Mouse (Mus musculus) spleen, postnatal 10 days (tissue): ENCODE results near the gene Apol9b.

Experiments
- DNase-seq, 2 experiments: peaks; one replicate each; pipeline ENCODE4 v3.0.0; 2021 to 2022; ENCODE audit warnings: low spot score in 2 of 2

The Apol9b gene

GRCm38 (mm10) chr15:77775186-77775963 lies 46.5 kb downstream of the Apol9b start:
- peak; percentile 86 to 93 for DNase-seq

GRCm38 (mm10) chr15:77782449-77783014 lies 53.7 kb downstream of the Apol9b start:
- DNase-seq: peak in 1 of 2 experiments; percentile 66

GRCm38 (mm10) chr15:77784039-77784824 lies 55.4 kb downstream of the Apol9b start:
- no peak for DNase-seq

GRCm38 (mm10) chr15:77785807-77786206 lies 57.0 kb downstream of the Apol9b start:
- no peak for DNase-seq
